Mouse (Mus musculus) adrenal gland, adult 2 months (tissue): ENCODE data around the gene Htra3. TPM values are rescaled to one million over a fixed set of nuclear protein-coding genes. Genes with fewer than 3 reads are reported as not detected.
A peak's percentile ranks its signal among the peaks of the same experiment; 100 is the strongest.

Source experiments
- DNase-seq: peaks from one replicate; pipeline ENCODE4 v3.0.0; 2021
- polyA plus RNA-seq: library from polyadenylated mRNA; depleted of rRNA; stranded (reverse); fragments of >200 nt; gene quantifications from 2 replicates; pipeline ENCODE4 v1.2.3, GENCODE M21; 2012; rRNA removed
- total RNA-seq, 2 experiments: library from RNA; stranded (reverse); gene quantifications; 2 replicates each; pipeline ENCODE4 v1.2.3; 2021

The Htra3 gene
- total and polyA plus RNA-seq, 3 experiments: 23.8 to 162 (median 58.0) TPM

DNA sequence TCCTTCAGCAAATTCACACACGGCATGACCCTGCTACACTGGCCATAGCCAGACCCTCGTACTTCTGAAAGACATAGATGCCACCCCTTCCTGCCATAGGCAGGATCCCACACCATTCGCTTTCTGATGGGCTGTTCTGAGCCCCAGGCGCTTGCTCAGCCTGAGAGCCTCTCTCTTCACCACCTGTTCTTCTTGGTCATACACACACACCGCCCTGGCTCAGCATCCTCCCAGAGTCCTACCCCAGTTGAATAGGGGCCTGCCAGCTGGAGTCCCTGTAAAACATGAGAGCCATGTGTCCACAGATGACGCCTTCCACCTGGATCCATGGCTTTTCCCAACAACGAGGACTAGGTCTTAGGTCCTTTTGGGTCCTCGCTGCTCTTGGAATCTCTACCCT, 66.9 kb downstream of the Htra3 start:
- DNase-seq: no peak

GRCm38 (mm10) chr5:35611900-35612299, 67.7 kb downstream of the Htra3 start:
- no peak for DNase-seq

DNA sequence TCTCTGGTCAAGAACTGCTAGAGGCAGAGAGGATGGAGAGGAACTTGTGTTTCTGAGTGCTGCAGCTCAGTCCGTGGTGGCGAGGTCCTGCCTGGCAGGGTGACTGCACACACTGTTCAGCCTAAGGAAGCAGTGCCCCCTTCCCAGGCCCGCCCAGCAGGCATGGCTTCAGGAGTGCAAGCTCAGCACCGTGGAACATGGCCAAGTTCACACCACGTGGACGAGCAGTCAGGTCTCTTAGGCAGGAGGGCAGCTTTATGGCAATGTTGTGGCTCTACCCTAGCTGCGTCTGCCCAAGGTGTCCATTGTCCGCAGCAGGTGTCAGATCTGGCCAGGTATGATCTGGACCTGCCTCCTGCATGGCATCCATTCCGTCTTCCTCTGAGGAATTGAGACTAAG, 68.4 kb downstream of the Htra3 start:
- DNase-seq: no peak

DNA sequence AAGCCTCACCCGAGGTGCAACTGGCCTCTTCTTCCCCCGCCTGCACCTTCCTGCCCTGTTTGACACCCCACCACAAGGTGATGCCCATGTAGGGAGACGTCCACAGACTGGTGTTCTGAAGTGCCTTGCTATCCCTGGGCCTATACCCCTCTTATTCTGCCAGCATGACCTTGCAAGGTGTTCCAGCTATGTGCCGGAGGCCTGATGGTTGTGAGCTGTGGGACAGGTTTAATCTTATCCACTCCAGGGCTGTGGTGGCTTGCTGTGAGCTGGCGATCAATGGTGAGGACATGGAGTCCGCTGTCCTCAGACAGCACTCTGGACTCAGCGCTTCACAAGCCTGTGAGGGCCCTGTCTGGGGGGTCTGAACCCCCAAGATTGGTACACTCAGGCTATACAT, 69.2 kb downstream of the Htra3 start:
- DNase-seq: no peak

DNA sequence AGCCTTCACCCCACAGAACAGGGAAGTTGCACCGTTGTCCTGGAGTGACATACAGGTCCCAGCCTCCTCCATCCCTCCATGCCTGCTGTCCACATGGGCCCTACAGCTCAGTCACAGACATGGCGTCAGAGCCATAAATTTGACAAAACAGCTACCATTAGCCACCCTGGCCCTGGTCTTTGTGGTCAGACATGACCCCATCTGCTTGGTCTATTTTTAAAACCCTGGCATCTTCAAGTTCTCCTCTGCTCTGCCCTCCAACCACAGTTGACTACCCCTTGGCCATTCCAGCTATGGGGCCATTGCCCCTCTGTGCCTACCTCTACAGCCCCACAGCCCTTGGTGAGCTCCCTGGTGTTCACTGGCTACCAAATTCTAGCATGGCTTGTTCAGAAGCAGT, 69.6 kb downstream of the Htra3 start:
- no peak for DNase-seq

DNA sequence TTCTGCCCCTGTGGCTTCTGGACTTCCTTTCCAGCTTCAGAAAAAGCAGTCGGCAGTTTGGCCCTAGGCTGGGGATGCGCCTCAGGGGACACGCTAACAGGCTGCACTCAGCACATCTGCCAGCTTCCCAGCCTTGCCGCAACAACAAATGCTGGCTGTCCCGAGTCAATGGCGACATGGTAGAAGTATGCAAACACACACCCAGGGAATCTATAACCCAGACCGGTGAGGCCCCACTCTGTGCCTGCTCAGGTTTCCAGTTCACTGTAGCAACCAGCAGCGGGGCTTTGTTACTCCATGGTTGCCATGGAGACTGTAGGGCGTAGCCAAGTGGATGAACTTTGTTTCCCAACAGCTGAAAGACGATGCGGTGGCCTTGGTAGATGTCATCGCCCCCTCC, 70.2 kb downstream of the Htra3 start:
- DNase-seq: peak; percentile 24

GRCm38 (mm10) chr5:35608559-35608958, 71.0 kb downstream of the Htra3 start:
- no peak for DNase-seq

- no peak for DNase-seq
Measured at GRCm38 (mm10) chr5:35607784-35608183, 71.8 kb downstream of the Htra3 start.

DNA sequence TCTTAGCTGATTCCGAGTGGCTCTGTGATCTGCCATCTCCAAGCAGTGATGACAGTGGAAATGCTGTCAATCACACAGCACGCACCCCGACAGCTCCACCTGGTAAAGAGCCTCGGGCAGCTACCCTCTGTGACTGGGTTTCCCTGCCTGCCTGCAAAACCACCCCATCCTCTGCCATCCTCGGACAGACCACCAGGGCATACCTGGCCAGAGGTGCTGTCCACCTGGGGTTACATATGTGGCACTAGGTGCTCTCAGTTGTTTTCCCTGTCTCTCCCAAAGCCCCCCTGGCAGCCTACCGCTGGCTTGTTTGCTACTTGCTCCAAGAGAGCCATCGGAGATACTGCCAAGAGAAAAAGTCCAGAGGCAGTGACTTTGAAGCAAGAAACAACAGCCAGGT, 72.8 kb downstream of the Htra3 start:
- DNase-seq: no peak

GRCm38 (mm10) chr5:35605355-35605754, 74.2 kb downstream of the Htra3 start:
- no peak for DNase-seq

Other genes with a start within 250 kb of the Htra3 start
- gene Cpz, start 154.1 kb downstream of the Htra3 start, total RNA-seq: under 1 TPM; 0.45 to 0.72 TPM
- 5.5 and 5.7 TPM in 2 replicates for gene Cpz, start 154.1 kb downstream of the Htra3 start, polyA plus RNA-seq
- 1 to 10 TPM; 4.0 to 6.8 TPM for gene Trmt44, start 104.7 kb downstream of the Htra3 start, total RNA-seq
- gene Trmt44, start 104.7 kb downstream of the Htra3 start, polyA plus RNA-seq: 4.1 and 5.4 TPM in 2 replicates
- gene Acox3, start 96.7 kb downstream of the Htra3 start, total RNA-seq: 10 to 100 TPM; 56.9 to 62.1 TPM
- gene Acox3, start 96.7 kb downstream of the Htra3 start, polyA plus RNA-seq: 58.2 and 60.7 TPM in 2 replicates
- gene Sh3tc1, start 60.2 kb upstream of the Htra3 start, total RNA-seq: 10 to 100 TPM; 22.2 to 25.8 TPM
- 27.7 and 28.0 TPM in 2 replicates for gene Sh3tc1, start 60.2 kb upstream of the Htra3 start, polyA plus RNA-seq
- 10 to 100 TPM in 1 of 2 experiments, 1 to 10 TPM in 1; 9.5 to 10.1 TPM for gene Ablim2, start 78.1 kb upstream of the Htra3 start, total RNA-seq
- gene Ablim2, start 78.1 kb upstream of the Htra3 start, polyA plus RNA-seq: 34.8 and 38.2 TPM in 2 replicates
- 10 to 100 TPM; 21.0 to 21.9 TPM for gene Afap1, start 213.5 kb upstream of the Htra3 start, total RNA-seq
- gene Afap1, start 213.5 kb upstream of the Htra3 start, polyA plus RNA-seq: 13.7 TPM in 2 replicates